Mouse (Mus musculus): ENCODE measurements around the gene Slc51b.

Gene Slc51b

GRCm38 (mm10) chr9:65408871-65409295 is 13.9 kb downstream of the Slc51b start:
- DNase-seq (ENCODE audit: low spot score), result no peak

DNA sequence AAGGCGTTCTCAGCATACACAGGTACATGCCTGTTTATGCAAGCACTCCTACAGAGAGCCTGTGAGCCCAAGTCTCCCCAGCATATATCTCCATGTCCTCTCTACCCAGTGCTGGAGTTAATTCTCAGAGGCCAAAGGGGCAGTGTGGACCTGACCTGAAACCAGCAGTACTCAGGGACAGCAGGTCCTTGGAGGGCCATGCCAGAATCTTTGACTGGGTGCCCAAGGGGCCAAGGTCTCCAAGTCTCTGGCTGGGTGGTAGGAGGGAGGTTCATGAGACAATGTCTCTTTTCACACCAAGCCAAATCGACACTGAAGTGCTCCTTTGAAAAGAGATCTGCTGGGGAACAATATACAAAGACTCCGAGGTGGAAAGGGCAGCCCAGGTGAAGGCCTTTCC is 14.9 kb downstream of the Slc51b start:
- DNase-seq (ENCODE audit: low spot score), result no peak

- DNase-seq (ENCODE audit: low spot score), result no peak
Observed at GRCm38 (mm10) chr9:65407327-65407726, 15.4 kb downstream of the Slc51b start.

- DNase-seq (ENCODE audit: low spot score), result no peak
Observed at GRCm38 (mm10) chr9:65405184-65405449, 17.6 kb downstream of the Slc51b start.

DNA sequence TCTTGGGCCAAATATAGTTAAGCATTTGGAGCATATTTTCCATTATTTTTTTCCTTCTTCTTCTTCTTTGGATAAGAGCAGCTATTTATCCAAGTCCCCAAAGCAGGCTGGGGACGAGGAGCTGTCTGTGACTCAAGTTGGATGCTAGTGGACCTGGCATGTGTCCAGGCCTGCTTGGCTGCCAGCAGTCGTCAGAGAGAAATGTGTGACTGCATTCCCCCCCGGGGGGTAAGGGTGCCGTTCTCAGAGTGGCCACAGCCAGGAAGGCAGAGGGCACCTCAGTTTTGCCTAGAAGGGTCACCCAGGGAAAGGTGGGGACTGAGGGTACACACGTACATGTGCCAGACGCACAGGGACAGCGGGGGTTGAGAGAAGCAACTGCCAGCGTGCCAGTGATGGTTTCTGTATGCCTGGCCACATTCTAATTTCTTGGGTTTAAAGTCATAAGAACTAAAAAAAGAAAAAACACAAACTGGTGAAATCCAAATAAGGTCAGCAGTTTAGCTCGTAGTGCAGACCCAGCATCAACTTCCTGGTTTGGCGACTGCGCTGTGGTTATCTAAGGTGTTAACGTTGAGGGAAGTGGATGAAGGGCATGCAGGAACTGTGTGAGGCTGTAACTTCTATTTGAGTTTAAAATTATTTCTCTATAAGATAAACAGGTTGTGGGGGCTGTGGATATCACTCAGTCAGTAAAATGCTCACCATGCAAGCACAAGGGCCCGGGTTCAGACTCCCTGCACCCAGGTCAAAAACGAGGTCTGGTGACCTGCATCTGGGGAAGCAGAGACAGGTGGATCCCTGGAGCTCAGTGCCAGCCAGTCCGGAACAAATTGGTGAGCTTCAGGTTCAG is 18.2 kb downstream of the Slc51b start:
- no peak for DNase-seq (ENCODE audit: low spot score)

- no peak for DNase-seq (ENCODE audit: low spot score)
Observed at GRCm38 (mm10) chr9:65399934-65400333, 22.8 kb downstream of the Slc51b start.

GRCm38 (mm10) chr9:65398279-65398678 is 24.5 kb downstream of the Slc51b start, which contains the start of gene Rasl12:
Gene Rasl12, plus strand, starts transcription at chr9:65398506.
- DNase-seq (ENCODE audit: low spot score), result peak; percentile 14

GRCm38 (mm10) chr9:65394360-65394759 is 28.4 kb downstream of the Slc51b start:
- DNase-seq (ENCODE audit: low spot score), result no peak

GRCm38 (mm10) chr9:65393606-65394005 is 29.1 kb downstream of the Slc51b start:
- DNase-seq (ENCODE audit: low spot score), result no peak

GRCm38 (mm10) chr9:65392638-65393364 is 30.0 kb downstream of the Slc51b start:
- peak; percentile 32 for DNase-seq (ENCODE audit: low spot score)

GRCm38 (mm10) chr9:65391613-65391964 is 31.2 kb downstream of the Slc51b start, which contains the start of gene Kbtbd13:
Gene Kbtbd13, minus strand, starts transcription at chr9:65391652.
- no peak for DNase-seq (ENCODE audit: low spot score)

DNA sequence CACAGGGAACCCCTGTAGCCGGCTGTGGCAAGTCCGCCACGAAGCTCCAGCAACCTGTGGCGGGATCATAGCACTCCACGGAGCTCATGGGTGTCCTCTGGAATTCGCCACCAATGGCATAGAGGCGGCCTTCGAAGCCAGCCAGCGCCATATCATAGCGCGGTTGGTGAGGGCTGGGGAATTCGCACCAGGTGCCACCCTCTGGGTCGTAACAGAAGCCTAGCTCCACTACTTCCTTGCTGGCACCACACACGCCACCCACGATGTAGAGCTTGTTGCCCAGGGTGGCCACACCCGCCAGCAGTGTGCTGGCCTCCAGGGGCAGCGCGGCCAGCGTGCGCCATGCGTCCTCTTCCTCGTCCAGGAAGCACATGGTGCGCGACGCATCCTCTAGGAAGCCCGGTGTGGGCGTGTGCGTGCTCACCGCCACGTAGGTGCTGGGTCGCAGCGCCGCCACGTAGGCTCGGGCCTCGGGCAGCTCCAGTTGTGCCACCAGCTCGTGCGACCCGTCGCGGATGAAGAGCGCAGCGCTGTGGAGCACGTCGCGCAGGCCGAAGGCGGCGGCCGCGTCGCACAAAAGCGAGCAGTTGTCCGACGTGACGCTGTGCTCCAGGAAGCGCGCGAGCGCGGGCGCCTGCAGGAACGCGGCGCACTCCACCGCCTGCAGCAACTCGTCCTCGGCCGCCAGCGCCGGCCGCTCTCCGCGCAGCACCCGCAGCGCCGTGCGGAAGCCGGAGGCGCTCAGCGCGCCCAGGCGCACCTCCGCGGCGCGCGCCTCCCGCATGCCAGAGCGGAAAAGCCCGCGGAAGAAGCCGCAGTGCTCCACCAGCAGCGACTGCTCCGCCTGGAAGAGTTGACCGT is 31.8 kb downstream of the Slc51b start:
- DNase-seq (ENCODE audit: low spot score), result no peak

DNA sequence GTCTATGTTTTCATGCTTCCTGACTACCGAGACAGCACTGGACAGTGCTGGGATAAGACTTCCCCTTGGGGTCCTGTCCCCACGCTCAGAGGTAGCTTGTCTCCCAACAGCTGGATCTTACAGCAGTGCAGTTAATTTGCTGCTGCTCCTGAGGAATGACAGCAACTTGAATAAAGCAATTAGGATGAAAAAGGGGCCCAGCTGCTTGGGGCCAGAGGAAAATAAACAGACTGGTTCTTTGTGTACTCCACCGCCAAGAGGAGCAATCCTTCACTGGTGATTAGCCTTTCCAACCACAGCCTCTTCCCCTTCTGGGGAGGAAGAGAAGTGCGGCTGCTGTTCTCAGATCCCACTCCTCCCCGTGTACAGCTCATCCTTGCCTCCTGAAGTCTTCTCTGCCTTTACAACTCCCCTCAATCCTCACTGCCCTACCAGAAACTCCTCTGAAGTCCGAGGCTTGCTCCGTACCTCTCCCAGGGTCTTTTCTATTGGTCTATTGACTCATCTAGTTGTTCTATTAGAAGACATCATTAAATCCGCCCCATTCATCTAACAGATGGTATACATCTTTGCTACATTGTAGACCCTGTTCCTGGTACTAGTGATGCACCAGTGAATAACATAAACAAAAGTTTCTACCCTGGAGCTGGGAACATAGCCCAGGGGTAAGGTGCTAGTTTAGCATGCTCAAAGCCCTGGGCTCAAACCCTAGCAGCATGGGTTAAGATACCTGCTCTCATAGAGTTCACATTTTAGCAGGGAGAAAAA is 36.2 kb downstream of the Slc51b start:
- DNase-seq (ENCODE audit: low spot score), result no peak

DNA sequence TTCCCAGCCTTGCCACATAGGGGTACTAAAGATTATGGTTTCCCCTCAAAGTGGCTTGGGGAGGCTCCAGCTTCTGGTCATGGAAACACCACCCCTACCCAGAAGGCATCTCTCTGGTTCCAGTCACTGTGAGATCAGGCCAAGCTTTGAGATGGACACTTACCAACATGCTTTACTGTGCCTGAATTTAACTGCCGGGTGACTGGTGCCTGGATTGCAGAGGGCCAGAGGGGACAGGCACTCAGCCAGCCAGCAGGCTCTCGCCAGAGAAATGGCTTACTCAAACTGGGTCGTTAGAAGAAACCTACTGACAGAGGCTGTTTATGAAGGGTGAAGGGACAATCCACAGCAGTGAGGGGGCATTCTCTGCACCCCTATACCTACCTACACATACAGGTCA is 38.5 kb downstream of the Slc51b start:
- DNase-seq (ENCODE audit: low spot score), result no peak

DNA sequence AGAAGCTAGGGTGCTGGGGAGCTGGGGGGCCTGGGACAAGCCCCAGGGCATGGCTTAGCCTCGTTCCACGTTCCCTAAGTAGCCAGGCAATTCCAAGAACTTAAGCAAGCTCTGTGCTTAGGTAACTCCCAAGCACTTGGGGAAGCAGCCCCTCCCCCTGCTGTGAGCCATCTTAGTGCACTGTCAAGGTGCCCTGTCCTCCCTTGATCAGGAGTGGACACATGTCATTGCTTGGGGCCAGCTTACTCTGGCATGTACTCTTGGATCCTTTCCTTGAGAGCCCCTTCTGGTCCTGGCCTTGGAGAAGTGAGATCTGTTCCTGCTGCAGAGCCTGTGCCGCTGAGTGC is 40.0 kb downstream of the Slc51b start:
- no peak for DNase-seq (ENCODE audit: low spot score)

DNA sequence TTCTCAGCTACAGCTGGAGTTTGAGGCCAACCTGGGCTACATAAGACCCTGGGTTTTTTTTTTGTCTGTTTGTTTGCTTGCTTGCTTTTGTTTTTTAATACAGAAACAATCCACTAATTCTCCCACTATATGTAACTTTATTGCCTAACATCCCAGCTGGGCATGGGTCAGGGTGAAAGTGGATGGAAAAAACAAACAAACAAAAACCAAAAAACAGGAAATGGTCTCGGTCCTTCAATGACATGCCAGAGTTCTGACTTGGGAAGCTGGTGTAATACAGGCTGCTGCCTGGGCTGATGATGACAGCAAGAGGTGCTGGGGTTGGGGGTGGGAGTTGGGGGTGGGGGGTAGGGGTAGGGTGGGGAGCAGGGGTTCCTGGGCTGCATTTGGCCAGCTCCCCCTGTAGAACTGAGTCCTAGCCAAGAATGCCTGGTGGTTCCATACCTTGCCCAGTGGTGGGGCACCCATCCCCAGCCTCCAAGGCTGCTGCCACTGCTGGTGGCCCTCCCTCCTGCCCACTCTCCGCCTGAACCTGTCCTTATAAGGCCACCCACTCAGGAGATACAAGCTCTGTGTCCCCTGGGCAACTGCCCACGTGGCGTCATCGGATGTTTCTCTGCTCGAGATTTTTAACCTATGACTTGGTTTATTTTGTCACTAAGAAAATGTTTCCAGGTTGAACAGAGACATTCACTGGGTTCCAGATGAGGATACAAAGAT is 40.6 kb downstream of the Slc51b start:
- no peak for DNase-seq (ENCODE audit: low spot score)

GRCm38 (mm10) chr9:65381017-65381590 is 41.7 kb downstream of the Slc51b start:
- DNase-seq (ENCODE audit: low spot score), result no peak

DNA sequence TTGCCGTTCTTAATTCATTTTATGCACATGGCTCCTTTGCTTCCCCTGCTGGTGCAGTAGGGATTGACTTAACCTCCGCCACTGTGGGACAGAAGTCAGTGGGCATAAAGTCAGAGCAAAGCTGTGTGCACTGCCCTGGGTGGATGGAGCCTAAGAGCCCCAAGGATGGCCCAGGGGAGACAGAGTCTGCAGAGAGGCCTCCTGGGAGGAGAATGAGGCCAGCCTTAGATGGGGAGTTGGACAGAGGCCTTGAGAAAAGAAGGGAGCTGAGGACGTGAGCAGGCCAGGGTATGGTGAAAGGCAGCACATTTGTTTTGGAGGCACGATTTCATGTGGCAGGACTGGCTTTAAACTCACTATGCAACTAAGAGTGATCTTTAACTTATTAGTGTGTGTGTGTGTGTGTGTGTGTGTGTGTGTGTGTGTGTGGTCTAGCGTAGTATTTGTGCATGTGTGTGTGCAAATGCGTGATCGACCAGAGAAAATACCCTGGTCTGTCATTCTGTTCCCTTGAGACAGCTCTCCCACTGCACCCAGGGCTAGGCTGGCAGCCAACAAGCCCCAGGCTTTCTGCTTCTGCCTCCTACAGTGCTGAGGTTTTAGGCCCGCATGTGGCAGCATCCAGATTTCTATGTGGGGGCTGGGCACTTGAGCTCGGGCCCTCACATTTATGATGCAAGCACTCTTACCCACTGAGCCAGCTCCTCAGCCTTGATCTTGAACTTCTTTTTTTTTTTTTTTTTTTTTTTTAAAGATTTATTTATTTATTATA is 47.4 kb downstream of the Slc51b start:
- no peak for DNase-seq (ENCODE audit: low spot score)

GRCm38 (mm10) chr9:65374468-65375162 is 48.1 kb downstream of the Slc51b start:
- no peak for DNase-seq (ENCODE audit: low spot score)

Data from spleen, adult 12 weeks (tissue).